Mouse (Mus musculus) hindbrain, postnatal 0 days (tissue): ENCODE results near the gene Nomo1. TPM values are rescaled to one million over a fixed set of nuclear protein-coding genes. Genes with fewer than 3 reads are reported as not detected.

Source experiments
- ATAC-seq: fragments of 200-750 bp; cut with Nextera tagmentation; 2 replicates; pipeline ENCODE4 v1.8.0; 2017; ENCODE audit warnings: mild to moderate bottlenecking, moderate TSS enrichment, moderate library complexity
- DNase-seq: peaks from one replicate; pipeline ENCODE4 v3.0.0-alpha.2; 2015; ENCODE audit warnings: low spot score
- H3K27ac ChIP-seq: fragments of 300-500 bp; sonication (generic); 2 replicates; pipeline ENCODE4 v1.5.1; 2014; ENCODE audit warnings: mild to moderate bottlenecking
- H3K27me3 ChIP-seq: fragments of 300-500 bp; sonication (generic); 2 replicates; pipeline ENCODE4 v1.6.1; 2014; ENCODE audit warnings: low read length, mixed read lengths; ENCODE audit not compliant: insufficient read depth
- H3K36me3 ChIP-seq: fragments of 300-500 bp; sonication (generic); 2 replicates; pipeline ENCODE4 v1.6.1; 2014; ENCODE audit warnings: low read length, mixed read lengths; ENCODE audit not compliant: insufficient read depth
- H3K4me1 ChIP-seq: fragments of 300-500 bp; sonication (generic); 2 replicates; pipeline ENCODE4 v1.6.1; 2014; ENCODE audit warnings: antibody characterized with exemption, low read length, mixed read lengths; ENCODE audit not compliant: insufficient read depth
- H3K4me2 ChIP-seq: fragments of 300-500 bp; sonication (generic); 2 replicates; pipeline ENCODE4 v1.6.1; 2014; ENCODE audit warnings: low read depth, mild to moderate bottlenecking, low read length, moderate library complexity, mixed read lengths
- H3K4me3 ChIP-seq: fragments of 300-500 bp; sonication (generic); 2 replicates; pipeline ENCODE4 v1.5.1; 2014; ENCODE audit warnings: low read length
- H3K9ac ChIP-seq: fragments of 300-500 bp; sonication (generic); replicated peaks from 2 replicates; pipeline ENCODE4 v1.6.1; 2014; ENCODE audit warnings: mild to moderate bottlenecking, low read length, moderate library complexity, mixed read lengths
- H3K9me3 ChIP-seq: fragments of 300-500 bp; sonication (generic); 2 replicates; pipeline ENCODE4 v1.6.1; 2016; ENCODE audit warnings: low read length, mixed read lengths
- CTCF ChIP-seq: IDR thresholded peaks from 2 replicates; pipeline ENCODE4 v1.5.1; 2016; ENCODE audit warnings: antibody characterized with exemption, control low read depth, low read depth
- WGBS: fragments of 180-500 bp; shearing (Covaris S2); extraction: QIAGEN DNeasy Blood & Tissue Kit; methylation state at CpG from one replicate; pipeline ENCODE4 v1.1.7; 2014; 5-methylcytosine and 5-hydroxymethylcytosine counted together
- polyA plus RNA-seq: library from polyadenylated mRNA; unstranded; fragments of >200 nt; fragmentation: Nextera tagmentation; extraction: Ambion mirVana; gene quantifications from 2 replicates; pipeline ENCODE4 v1.2.1, GENCODE M21; 2015
- total RNA-seq: library from RNA; depleted of rRNA; stranded (reverse); fragments of >200 nt; gene quantifications from 2 replicates; pipeline ENCODE4 v1.2.3, GENCODE M21; 2014; rRNA removed

Nomo1 gene
- total and polyA plus RNA-seq, 2 experiments from 2014 or later, result 37.9 to 61.5 TPM

GRCm38 (mm10) chr7:46131266-46131665, 97.8 kb downstream of the Nomo1 start:
- Histone ChIP-seq H3K4me2 (no peak overlapping the region), H3K27ac (no peak overlapping the region), H3K27me3 (no peaks in the 10 kb centered on the region), H3K9ac (no peak overlapping the region), H3K9me3 (no peaks in the 10 kb centered on the region), H3K4me1 (no peaks in the 10 kb centered on the region), H3K36me3 (no peaks in the 10 kb centered on the region), H3K4me3 (no peak overlapping the region)
- ATAC-seq, result no peak
- 17% methylated on average over 3 of the region's 3 CpGs for WGBS
- TF ChIP-seq CTCF, result no peak
- no peak for DNase-seq

- H3K36me3 ChIP-seq, result no peaks in the 10 kb centered on the region
- H3K4me2 ChIP-seq, result no peak overlapping the region
- no peak for DNase-seq
- WGBS, result 58% methylated on average over 8 of the region's 8 CpGs
- H3K4me3 ChIP-seq, result no peak overlapping the region
- no peak for ATAC-seq
- no peaks in the 10 kb centered on the region for H3K27me3 ChIP-seq
- H3K9me3 ChIP-seq, result no peaks in the 10 kb centered on the region
- TF ChIP-seq CTCF, result no peak
- no peak overlapping the region for H3K9ac ChIP-seq
- H3K4me1 ChIP-seq, result no peaks in the 10 kb centered on the region
- H3K27ac ChIP-seq, result no peak overlapping the region
These were observed 98.3 kb downstream of the Nomo1 start for GRCm38 (mm10) chr7:46131806-46132205.

- TF ChIP-seq CTCF, result no peak
- 86% methylated on average over 12 of the region's 12 CpGs for WGBS
- no peaks in the 10 kb centered on the region for H3K4me1 ChIP-seq
- H3K27me3 ChIP-seq, result no peaks in the 10 kb centered on the region
- no peaks in the 10 kb centered on the region for H3K36me3 ChIP-seq
- H3K9ac ChIP-seq, result no peak overlapping the region
- no peaks in the 10 kb centered on the region for H3K9me3 ChIP-seq
- DNase-seq (no peak), ATAC-seq (no peak)
- H3K4me2 ChIP-seq, result no peak overlapping the region
- H3K4me3 ChIP-seq, result no peak overlapping the region
- H3K27ac ChIP-seq, result no peak overlapping the region
These were observed 98.7 kb downstream of the Nomo1 start for GRCm38 (mm10) chr7:46132229-46132628.

Other genes with a start within 250 kb of the Nomo1 start
- gene Lmtk3, start 250.0 kb upstream of the Nomo1 start, total RNA-seq, result 125 and 133 TPM in 2 replicates
- 13.6 and 13.9 TPM in 2 replicates for gene Lmtk3, start 250.0 kb upstream of the Nomo1 start, polyA plus RNA-seq
- gene Sult2b1, start 249.0 kb upstream of the Nomo1 start, total RNA-seq, result 4.7 and 12.1 TPM in 2 replicates
- 5.7 and 7.4 TPM in 2 replicates for gene Sult2b1, start 249.0 kb upstream of the Nomo1 start, polyA plus RNA-seq
- gene Cyth2, start 219.1 kb upstream of the Nomo1 start, total RNA-seq, result 176 and 221 TPM in 2 replicates
- 209 and 216 TPM in 2 replicates for gene Cyth2, start 219.1 kb upstream of the Nomo1 start, polyA plus RNA-seq
- gene Kcnj14, start 208.9 kb upstream of the Nomo1 start, total RNA-seq, result 0.97 and 1.4 TPM in 2 replicates
- gene Kcnj14, start 208.9 kb upstream of the Nomo1 start, polyA plus RNA-seq, result 0.89 and 1.2 TPM in 2 replicates
- 29.1 and 34.6 TPM in 2 replicates for gene Grwd1, start 202.8 kb upstream of the Nomo1 start, total RNA-seq
- gene Grwd1, start 202.8 kb upstream of the Nomo1 start, polyA plus RNA-seq, result 44.6 and 48.6 TPM in 2 replicates
- 161 and 196 TPM in 2 replicates for gene Kdelr1, start 160.9 kb upstream of the Nomo1 start, total RNA-seq
- gene Kdelr1, start 160.9 kb upstream of the Nomo1 start, polyA plus RNA-seq, result 45.9 and 50.2 TPM in 2 replicates
- gene Grin2d, start 155.3 kb upstream of the Nomo1 start, total RNA-seq, result 37.8 and 44.9 TPM in 2 replicates
- 4.1 and 4.4 TPM in 2 replicates for gene Grin2d, start 155.3 kb upstream of the Nomo1 start, polyA plus RNA-seq
- gene Syngr4, start 137.0 kb upstream of the Nomo1 start, total RNA-seq, result not detected in 2 replicates
- 0.19 and 0.51 TPM in 2 replicates for gene Syngr4, start 137.0 kb upstream of the Nomo1 start, polyA plus RNA-seq
- gene Tmem143, start 136.8 kb upstream of the Nomo1 start, total RNA-seq, result 39.2 and 48.8 TPM in 2 replicates
- gene Tmem143, start 136.8 kb upstream of the Nomo1 start, polyA plus RNA-seq, result 4.6 and 6.8 TPM in 2 replicates
- 4.9 and 15.3 TPM in 2 replicates for gene Emp3, start 112.3 kb upstream of the Nomo1 start, total RNA-seq
- 33.4 and 45.2 TPM in 2 replicates for gene Emp3, start 112.3 kb upstream of the Nomo1 start, polyA plus RNA-seq
- 6.8 and 7.5 TPM in 2 replicates for gene Ccdc114, start 109.6 kb upstream of the Nomo1 start, total RNA-seq
- gene Ccdc114, start 109.6 kb upstream of the Nomo1 start, polyA plus RNA-seq, result 7.8 and 10.6 TPM in 2 replicates
- 0.58 and 1.2 TPM in 2 replicates for gene Abcc6, start 3.4 kb upstream of the Nomo1 start, total RNA-seq
- gene Abcc6, start 3.4 kb upstream of the Nomo1 start, polyA plus RNA-seq, result 0.55 and 0.64 TPM in 2 replicates
- 13.2 and 18.7 TPM in 2 replicates for gene Kcnj11, start 67.1 kb downstream of the Nomo1 start, total RNA-seq
- gene Kcnj11, start 67.1 kb downstream of the Nomo1 start, polyA plus RNA-seq, result 2.4 and 3.0 TPM in 2 replicates
- gene Abcc8, start 146.3 kb downstream of the Nomo1 start, total RNA-seq, result 21.7 and 29.8 TPM in 2 replicates
- 10.1 and 11.2 TPM in 2 replicates for gene Abcc8, start 146.3 kb downstream of the Nomo1 start, polyA plus RNA-seq
- 1.7 TPM in 1 of 2 replicates, not detected in the other for gene Ush1c, start 204.8 kb downstream of the Nomo1 start, total RNA-seq
- gene Ush1c, start 204.8 kb downstream of the Nomo1 start, polyA plus RNA-seq, result 1.5 and 1.6 TPM in 2 replicates
- under 0.01 TPM in 1 of 2 replicates, not detected in the other for gene Otog, start 207.3 kb downstream of the Nomo1 start, total RNA-seq
- gene Otog, start 207.3 kb downstream of the Nomo1 start, polyA plus RNA-seq, result 0.04 TPM in 1 of 2 replicates, not detected in the other